Mouse (Mus musculus): ENCODE measurements around the gene Gm20683. TPM values are rescaled to one million over a fixed set of nuclear protein-coding genes. Genes with fewer than 3 reads are reported as not detected.
"Not testable (repeated sequence)": the region's sequence is repeated elsewhere in the genome, so short reads cannot be mapped to it uniquely, and the experiment has no call there.

The Gm20683 gene
- polyA plus RNA-seq, 1 experiment from 2014 or later = 14.8 TPM

GRCm38 (mm10) chr17:25813471-25813870 is 28.1 kb downstream of the Gm20683 start:
- Histone ChIP-seq H3K9ac (ENCODE audit: low read depth, low read length) (peak overlapping the region; percentile 33), H3K27ac (ENCODE audit: low read depth, low read length) (no peak overlapping the region; the same call in 1 of the 2 replicates)
- 1% methylated on average over 20 of the region's 20 CpGs for WGBS

GRCm38 (mm10) chr17:25810890-25811289 is 30.7 kb downstream of the Gm20683 start:
- Histone ChIP-seq H3K27ac (ENCODE audit: low read depth, low read length) (no peak overlapping the region), H3K9me3 (ENCODE audit: control insufficient read depth, low read length) (no peaks in the 10 kb centered on the region), H3K36me3 (ENCODE audit: control insufficient read depth, insufficient read depth, low read length) (no peaks in the 10 kb centered on the region), H3K4me2 (ENCODE audit: low read length) (peak overlapping the region; percentile 82), H3K4me3 (ENCODE audit: low read length) (no peak overlapping the region; the same call in 1 of the 2 replicates), H3K4me1 (ENCODE audit: control insufficient read depth, insufficient read depth, low read depth, low read length) (peaks cover 39% of the 10 kb centered on the region), H3K27me3 (replicated peaks; ENCODE audit: control insufficient read depth, insufficient read depth, low read length) (no peaks in the 10 kb centered on the region), H3K9ac (ENCODE audit: low read depth, low read length) (peak overlapping the region; percentile 90; the same call in 1 of the 2 replicates)
- 74% methylated on average over 4 of the region's 4 CpGs for WGBS
- no peak for ATAC-seq

More at GRCm38 (mm10) chr17:25813471-25813870, 28.1 kb downstream of the Gm20683 start:
- H3K4me3 ChIP-seq (ENCODE audit: low read length) = peak overlapping the region; percentile 21; the same call in 1 of the 2 replicates
- peaks cover 14% of the 10 kb centered on the region for H3K36me3 ChIP-seq (ENCODE audit: control insufficient read depth, insufficient read depth, low read length)
- peak overlapping the region; percentile 47 for H3K4me2 ChIP-seq (ENCODE audit: low read length)
- H3K4me1 ChIP-seq (ENCODE audit: control insufficient read depth, insufficient read depth, low read depth, low read length) = peaks cover 34% of the 10 kb centered on the region
- H3K9me3 ChIP-seq (ENCODE audit: control insufficient read depth, low read length) = no peaks in the 10 kb centered on the region
- ATAC-seq = no peak
- H3K27me3 ChIP-seq (replicated peaks; ENCODE audit: control insufficient read depth, insufficient read depth, low read length) = no peaks in the 10 kb centered on the region

- peak overlapping the region; percentile 90 for H3K9ac ChIP-seq (ENCODE audit: low read depth, low read length)
- peaks cover 39% of the 10 kb centered on the region for H3K4me1 ChIP-seq (ENCODE audit: control insufficient read depth, insufficient read depth, low read depth, low read length)
- no peaks in the 10 kb centered on the region for H3K9me3 ChIP-seq (ENCODE audit: control insufficient read depth, low read length)
- H3K4me2 ChIP-seq (ENCODE audit: low read length) = peak overlapping the region; percentile 82
- peak; percentile 40 for ATAC-seq
- H3K27me3 ChIP-seq (replicated peaks; ENCODE audit: control insufficient read depth, insufficient read depth, low read length) = no peaks in the 10 kb centered on the region
- H3K27ac ChIP-seq (ENCODE audit: low read depth, low read length) = peak overlapping the region; percentile 97
- no peaks in the 10 kb centered on the region for H3K36me3 ChIP-seq (ENCODE audit: control insufficient read depth, insufficient read depth, low read length)
- peak overlapping the region; percentile 81 for H3K4me3 ChIP-seq (ENCODE audit: low read length)
- 5% methylated on average over 25 of the region's 25 CpGs for WGBS
Observed at GRCm38 (mm10) chr17:25809606-25810340, 31.8 kb downstream of the Gm20683 start.

DNA sequence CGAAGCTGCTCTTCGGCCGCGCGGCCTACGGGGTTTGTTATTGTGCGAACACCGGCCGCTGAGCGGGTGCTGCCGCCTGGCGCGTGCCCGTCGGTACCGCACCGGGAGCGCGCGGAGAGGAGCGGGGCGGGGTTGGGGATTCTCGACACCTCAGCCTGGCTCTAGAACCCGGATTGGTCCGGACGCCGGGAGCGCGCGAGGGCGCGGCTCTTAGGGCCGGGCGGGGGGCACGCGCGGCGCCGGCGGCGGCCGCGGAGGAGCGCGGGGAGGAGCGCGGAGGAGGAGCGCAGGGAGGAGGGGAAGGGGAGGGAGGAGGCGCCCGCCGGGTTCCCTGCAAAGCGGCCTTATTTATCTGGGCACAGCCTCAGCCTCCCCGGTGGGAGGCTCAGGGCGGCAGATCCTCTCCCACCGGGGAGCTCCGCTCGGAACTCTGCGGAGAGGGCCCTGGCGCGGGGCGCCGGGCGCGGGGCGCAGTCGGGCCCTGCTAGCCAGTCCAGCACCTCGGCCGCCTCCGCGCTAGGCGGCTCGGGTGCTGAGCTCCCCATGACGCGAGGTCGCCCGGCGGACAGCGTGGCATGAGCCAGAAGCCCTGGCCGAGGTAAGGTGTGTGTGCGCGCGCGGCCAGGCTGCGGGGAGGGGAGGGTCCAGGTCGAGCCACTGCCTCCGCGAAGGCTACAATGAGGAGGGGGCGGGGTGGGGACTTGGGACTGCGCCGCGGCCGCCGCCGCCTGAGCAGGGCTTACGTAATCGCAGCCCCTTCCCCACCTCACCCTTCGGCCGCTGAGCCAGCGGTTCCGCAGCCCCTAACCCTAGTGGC is 32.6 kb downstream of the Gm20683 start, which contains the start of gene Fbxl16:
Gene Fbxl16 (plus strand): TSS at position 297 of the 817 bp plus-strand sequence.
- WGBS = under 1% methylated on average over 80 of the region's 100 CpGs
- ATAC-seq = peak; percentile 90
- Histone ChIP-seq H3K9me3 (ENCODE audit: control insufficient read depth, low read length) (no peaks in the 10 kb centered on the region), H3K36me3 (ENCODE audit: control insufficient read depth, insufficient read depth, low read length) (no peaks in the 10 kb centered on the region), H3K27me3 (replicated peaks; ENCODE audit: control insufficient read depth, insufficient read depth, low read length) (no peaks in the 10 kb centered on the region), H3K4me3 (ENCODE audit: low read length) (peak within 1 kb of the TSS; percentile 81), H3K4me1 (ENCODE audit: control insufficient read depth, insufficient read depth, low read depth, low read length) (peaks cover 39% of the 10 kb centered on the region), H3K4me2 (ENCODE audit: low read length) (peak within 1 kb of the TSS; percentile 82), H3K9ac (ENCODE audit: low read depth, low read length) (peak within 1 kb of the TSS; percentile 90), H3K27ac (ENCODE audit: low read depth, low read length) (peak within 1 kb of the TSS; percentile 97)

DNA sequence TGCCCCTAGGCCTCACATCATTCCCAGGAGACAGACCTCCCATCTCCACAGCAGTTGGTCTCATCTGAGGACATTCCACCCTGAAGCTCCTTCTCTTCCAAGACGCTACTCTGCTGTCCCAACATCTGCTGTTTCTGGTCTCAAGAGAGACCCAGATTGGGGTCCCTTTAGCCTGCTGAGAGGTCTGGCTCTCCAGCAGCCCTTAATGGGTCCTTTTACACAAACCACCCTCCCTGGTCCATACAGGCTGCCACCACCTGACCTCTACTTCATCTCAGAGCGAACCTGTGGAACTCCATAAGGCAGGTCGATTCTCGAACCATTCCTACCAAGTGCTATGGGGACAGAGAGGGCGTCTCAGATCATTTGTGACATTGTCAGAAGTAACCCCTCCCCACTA is 33.5 kb downstream of the Gm20683 start:
- Histone ChIP-seq H3K36me3 (ENCODE audit: control insufficient read depth, insufficient read depth, low read length) (no peaks in the 10 kb centered on the region), H3K27me3 (replicated peaks; ENCODE audit: control insufficient read depth, insufficient read depth, low read length) (no peaks in the 10 kb centered on the region), H3K27ac (ENCODE audit: low read depth, low read length) (peak overlapping the region; percentile 97), H3K9me3 (ENCODE audit: control insufficient read depth, low read length) (no peaks in the 10 kb centered on the region), H3K4me3 (ENCODE audit: low read length) (peak overlapping the region; percentile 81), H3K4me1 (ENCODE audit: control insufficient read depth, insufficient read depth, low read depth, low read length) (peaks cover 37% of the 10 kb centered on the region), H3K9ac (ENCODE audit: low read depth, low read length) (peak overlapping the region; percentile 90), H3K4me2 (ENCODE audit: low read length) (peak overlapping the region; percentile 82)
- 19% methylated on average over 5 of the region's 5 CpGs for WGBS
- ATAC-seq = peak; percentile 12; the same call in 1 of the 2 replicates

- H3K4me3 ChIP-seq (ENCODE audit: low read length); H3K4me2 ChIP-seq (ENCODE audit: low read length); H3K27me3 ChIP-seq (replicated peaks; ENCODE audit: control insufficient read depth, insufficient read depth, low read length); H3K27ac ChIP-seq (ENCODE audit: low read depth, low read length); ATAC-seq; H3K9me3 ChIP-seq (ENCODE audit: control insufficient read depth, low read length); H3K36me3 ChIP-seq (ENCODE audit: control insufficient read depth, insufficient read depth, low read length); H3K9ac ChIP-seq (ENCODE audit: low read depth, low read length): not testable (repeated sequence)
- peaks cover 37% of the 10 kb centered on the region for H3K4me1 ChIP-seq (ENCODE audit: control insufficient read depth, insufficient read depth, low read depth, low read length)
- WGBS = 46% methylated on average over 2 of the region's 2 CpGs
Observed at GRCm38 (mm10) chr17:25807452-25807851, 34.1 kb downstream of the Gm20683 start.

GRCm38 (mm10) chr17:25806507-25806906 is 35.1 kb downstream of the Gm20683 start:
- H3K27me3 ChIP-seq (replicated peaks; ENCODE audit: control insufficient read depth, insufficient read depth, low read length) = no peaks in the 10 kb centered on the region
- no peak overlapping the region for H3K4me3 ChIP-seq (ENCODE audit: low read length)
- 88% methylated on average over 4 of the region's 4 CpGs for WGBS
- no peak overlapping the region for H3K9ac ChIP-seq (ENCODE audit: low read depth, low read length)
- no peaks in the 10 kb centered on the region for H3K36me3 ChIP-seq (ENCODE audit: control insufficient read depth, insufficient read depth, low read length)
- H3K4me2 ChIP-seq (ENCODE audit: low read length) = no peak overlapping the region
- no peak for ATAC-seq
- H3K9me3 ChIP-seq (ENCODE audit: control insufficient read depth, low read length) = no peaks in the 10 kb centered on the region
- H3K4me1 ChIP-seq (ENCODE audit: control insufficient read depth, insufficient read depth, low read depth, low read length) = peaks cover 36% of the 10 kb centered on the region
- no peak overlapping the region for H3K27ac ChIP-seq (ENCODE audit: low read depth, low read length)

DNA sequence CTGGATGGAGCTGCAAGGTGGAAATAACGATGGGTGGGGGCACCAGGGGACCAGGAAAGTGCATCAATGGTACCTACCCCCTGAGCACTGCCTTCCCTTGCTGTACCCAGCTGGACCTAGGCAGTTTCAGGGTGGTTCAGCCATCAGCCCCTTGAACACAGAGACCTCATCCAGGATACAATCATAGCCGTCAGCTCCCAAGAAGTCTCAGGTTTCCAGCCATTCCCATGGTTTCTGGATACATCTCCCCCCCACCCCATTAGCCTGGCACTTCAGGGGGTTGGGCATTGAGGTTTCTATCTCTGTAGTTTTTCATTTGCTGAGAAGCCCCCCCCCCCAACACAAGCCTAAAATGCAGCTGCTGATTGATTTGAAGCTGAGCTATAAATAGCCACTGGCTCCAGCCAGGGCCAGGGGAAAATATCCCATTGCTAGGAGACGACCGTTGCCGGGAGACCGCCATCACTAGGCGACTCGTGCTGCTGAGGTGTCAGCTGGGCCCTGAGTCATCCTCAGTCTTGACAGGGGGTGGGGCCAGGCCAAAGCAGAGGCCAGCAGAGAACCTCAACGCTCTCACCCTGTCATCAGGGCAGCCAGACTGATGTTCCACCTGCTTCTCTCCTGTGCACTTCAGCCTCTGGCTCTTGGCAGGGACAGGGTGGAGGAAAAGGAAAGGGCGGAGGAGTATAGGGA is 38.6 kb downstream of the Gm20683 start:
- WGBS = 6% methylated on average over 10 of the region's 10 CpGs
- ATAC-seq = peak; percentile 93

More for the DNA sequence above, 38.6 kb downstream of the Gm20683 start:
- no peaks in the 10 kb centered on the region for H3K27me3 ChIP-seq (replicated peaks; ENCODE audit: control insufficient read depth, insufficient read depth, low read length)
- H3K4me2 ChIP-seq (ENCODE audit: low read length) = peak overlapping the region; percentile 25
- no peaks in the 10 kb centered on the region for H3K36me3 ChIP-seq (ENCODE audit: control insufficient read depth, insufficient read depth, low read length)
- H3K4me1 ChIP-seq (ENCODE audit: control insufficient read depth, insufficient read depth, low read depth, low read length) = peaks cover 17% of the 10 kb centered on the region
- no peak overlapping the region for H3K4me3 ChIP-seq (ENCODE audit: low read length)
- peak overlapping the region; percentile 56 for H3K9ac ChIP-seq (ENCODE audit: low read depth, low read length)
- H3K27ac ChIP-seq (ENCODE audit: low read depth, low read length) = peak overlapping the region; percentile 77
- no peaks in the 10 kb centered on the region for H3K9me3 ChIP-seq (ENCODE audit: control insufficient read depth, low read length)
